Comparison of ENCODE assay signal across 9 mouse cellular contexts in genomic region chr8:48098792-48099191, GRCm38 (mm10). TPM values are rescaled to one million over a fixed set of nuclear protein-coding genes. Genes with fewer than 3 reads are reported as not detected.
DNase-seq lines count a peak whose midpoint lies in the region; ATAC-seq and TF ChIP-seq lines count a peak whose summit lies in the region.
"Had no signal": no experiment of that assay in that cellular context is flagged by ENCODE, and none has a peak within 500 bp of the region (broad histone marks: within the 10 kb centered on the region; RNA-seq: fewer than 3 reads in every experiment).

Dctd (plus strand) TSS chr8:48099092.

- no peaks in the 10 kb centered on the region for H3K36me3 ChIP-seq in heart, embryonic 11.5 days (ENCODE audit: control insufficient read depth, insufficient read depth, low read length)
- H3K36me3 ChIP-seq in ES-Bruce4 (ENCODE audit: control insufficient read depth, insufficient read depth, low read length, poor library complexity, severe bottlenecking) = no peaks in the 10 kb centered on the region
- H3K36me3 ChIP-seq in forebrain, embryonic 16.5 days (ENCODE audit: control insufficient read depth, insufficient read depth) = no peaks in the 10 kb centered on the region
- H3K36me3 ChIP-seq in limb, embryonic 15.5 days = no peaks in the 10 kb centered on the region

- no peak for TF ChIP-seq CTCF in ES-Bruce4 (IDR thresholded peaks at IDR 0.05; ENCODE audit: low read depth, low read length)

- no peaks in the 10 kb centered on the region for H3K27me3 ChIP-seq in heart, embryonic 11.5 days (ENCODE audit: control insufficient read depth, insufficient read depth, low read length)
- 0 out of 2 replicates have a peak, but pooled peaks cover 2% of the 10 kb centered on the region for H3K27me3 ChIP-seq in ES-Bruce4 (ENCODE audit: control insufficient read depth, insufficient read depth, low read length, poor library complexity, severe bottlenecking)
- no peaks in the 10 kb centered on the region for H3K27me3 ChIP-seq in forebrain, embryonic 16.5 days (replicated peaks; ENCODE audit: control insufficient read depth, insufficient read depth, low read length)
- no peaks in the 10 kb centered on the region for H3K27me3 ChIP-seq in limb, embryonic 15.5 days

- no peak for DNase-seq in heart, postnatal 36 days
- DNase-seq in cerebellum, adult 11-12 months = no peak
- DNase-seq: thymus, adult 18-20 months had no signal

- ATAC-seq in heart, embryonic 11.5 days (replicated peaks; ENCODE audit: insufficient number of reproducible peaks, low FRiP score, low TSS enrichment) = no peak
- no peak for ATAC-seq in forebrain, embryonic 16.5 days
- no peak for ATAC-seq in limb, embryonic 15.5 days (ENCODE audit: insufficient number of reproducible peaks, low FRiP score, low TSS enrichment, low read depth)
- ATAC-seq in cerebellum, adult (ENCODE audit: insufficient number of reproducible peaks, low FRiP score, low TSS enrichment) = no peak
- ATAC-seq in erythroblast, adult 5-6 weeks (replicated peaks; ENCODE audit: low FRiP score, poor library complexity, severe bottlenecking) = no peak

- no peaks in the 10 kb centered on the region for H3K4me1 ChIP-seq in heart, embryonic 11.5 days (ENCODE audit: control insufficient read depth, insufficient read depth, low read length)
- H3K4me1 ChIP-seq in ES-Bruce4 (ENCODE audit: control insufficient read depth, insufficient read depth, low read length) = no peaks in the 10 kb centered on the region
- peaks cover 13% of the 10 kb centered on the region for H3K4me1 ChIP-seq in forebrain, embryonic 16.5 days (replicated peaks; ENCODE audit: control insufficient read depth, insufficient read depth, low read length)
- H3K4me1 ChIP-seq in limb, embryonic 15.5 days = peaks cover 18% of the 10 kb centered on the region

- H3K27ac ChIP-seq in heart, embryonic 11.5 days (ENCODE audit: low read depth, low read length) = no peak within 1 kb of the TSS
- no peak within 1 kb of the TSS for H3K27ac ChIP-seq in ES-Bruce4 (ENCODE audit: insufficient read depth, low read length)
- no peak within 1 kb of the TSS for H3K27ac ChIP-seq in forebrain, embryonic 16.5 days (ENCODE audit: low read length)
- H3K27ac ChIP-seq in limb, embryonic 15.5 days = no peak within 1 kb of the TSS

- WGBS in heart, embryonic 11.5 days (ENCODE audit: insufficient replicate concordance) = 78% methylated on average over 12 of the region's 12 CpGs
- WGBS in forebrain, embryonic 16.5 days = 89% methylated on average over 12 of the region's 12 CpGs
- 78% methylated on average over 12 of the region's 12 CpGs for WGBS in limb, embryonic 15.5 days

- no peak for TF ChIP-seq EP300 in ES-Bruce4 (IDR thresholded peaks at IDR 0.05; ENCODE audit: insufficient read depth, low read depth, low read length)

- no peak within 1 kb of the TSS for H3K4me3 ChIP-seq in heart, embryonic 11.5 days (ENCODE audit: low read depth, low read length)
- H3K4me3 ChIP-seq in ES-Bruce4 (ENCODE audit: low read depth, low read length) = no peak within 1 kb of the TSS
- peak within 1 kb of the TSS; percentile 25 for H3K4me3 ChIP-seq in forebrain, embryonic 16.5 days (replicated peaks; ENCODE audit: low read length)
- H3K4me3 ChIP-seq in limb, embryonic 15.5 days = peak within 1 kb of the TSS; percentile 37

- H3K9me3 ChIP-seq in heart, embryonic 11.5 days (replicated peaks; ENCODE audit: control insufficient read depth, low read length) = no peaks in the 10 kb centered on the region
- peaks cover under 1% of the 10 kb centered on the region; the same call in 1 of the 2 replicates for H3K9me3 ChIP-seq in ES-Bruce4 (replicated peaks; ENCODE audit: control insufficient read depth, insufficient read depth, low read length, poor library complexity, severe bottlenecking)
- no peaks in the 10 kb centered on the region for H3K9me3 ChIP-seq in forebrain, embryonic 16.5 days (ENCODE audit: control insufficient read depth, low read length)
- H3K9me3 ChIP-seq in limb, embryonic 15.5 days = no peaks in the 10 kb centered on the region

- H3K9ac ChIP-seq in heart, embryonic 11.5 days (ENCODE audit: low read depth, low read length) = no peak within 1 kb of the TSS
- no peak within 1 kb of the TSS for H3K9ac ChIP-seq in ES-Bruce4 (ENCODE audit: low read depth, poor library complexity, severe bottlenecking)
- peak within 1 kb of the TSS; percentile 20; the same call in 1 of the 2 replicates for H3K9ac ChIP-seq in forebrain, embryonic 16.5 days (replicated peaks; ENCODE audit: low read depth, low read length)
- H3K9ac ChIP-seq in limb, embryonic 15.5 days = no peak within 1 kb of the TSS

- intact Hi-C loops in heart, postnatal 36 days (cut with DNase I) = loop anchor here (5.0 to 10.0 kb wide), 4 partner anchors 124 to 1729 kb away; no protein-coding TSS in a partner anchor

- TF ChIP-seq POLR2A in ES-Bruce4 (IDR thresholded peaks at IDR 0.05; ENCODE audit: insufficient read depth, low read length) = no peak

- H3K4me2 ChIP-seq in heart, embryonic 11.5 days = peak within 1 kb of the TSS; percentile 57; the same call in 1 of the 2 replicates
- H3K4me2 ChIP-seq in forebrain, embryonic 16.5 days (ENCODE audit: low read length) = peak within 1 kb of the TSS; percentile 44
- peak within 1 kb of the TSS; percentile 58 for H3K4me2 ChIP-seq in limb, embryonic 15.5 days

RNA-seq across cellular contexts. Expression of gene Dctd, which starts in this region (rescaled TPM):
- polyA plus RNA-seq in heart, embryonic 11.5 days (2014; fragmentation: Nextera tagmentation; extraction: Ambion mirVana) = 43.3 and 47.0 TPM in 2 replicates
- total RNA-seq in heart, postnatal 36 days (2021) = 1 to 10 TPM in 1 of 2 experiments, under 1 TPM in 1; 0.43 to 1.2 TPM
- 57.0 and 64.8 TPM in 2 replicates for polyA plus RNA-seq in ES-Bruce4 (2011; ENCODE audit: insufficient read depth, insufficient read length, low read depth, missing spikeins)
- polyA plus RNA-seq in forebrain, embryonic 16.5 days (2015; fragmentation: Nextera tagmentation; extraction: Ambion mirVana) = 16.4 and 17.5 TPM in 2 replicates
- polyA plus RNA-seq in limb, embryonic 15.5 days (2015; fragmentation: Nextera tagmentation; extraction: Ambion mirVana) = 28.2 and 30.0 TPM in 2 replicates
- total RNA-seq in erythroblast, adult 5-6 weeks (2015; ENCODE audit: low replicate concordance) = 1.3 and 7.3 TPM in 2 replicates
- 1.8 and 3.8 TPM in 2 replicates for total RNA-seq in erythroblast, adult 5-6 weeks (2017; ENCODE audit: low replicate concordance)

Comparison
In these comparisons a context has a peak if more than half of its experiments do, and no peak if none do; other contexts are left out.
1. H3K4me3 ChIP-seq: peak in forebrain, embryonic 16.5 days (single experiment) and limb, embryonic 15.5 days (single experiment); none in heart, embryonic 11.5 days (single experiment) and ES-Bruce4 (single experiment).
2. Peak in every context shown above with its lines, with median percentiles within 50 percentile points of each other: H3K4me2 ChIP-seq.